Mouse (Mus musculus) CH12.LX (cell line): Measurements from ENCODE around the gene Ankfn1. TPM values are rescaled to one million over a fixed set of nuclear protein-coding genes. Genes with fewer than 3 reads are reported as not detected.

ENCODE experiments used
- DNase-seq: peaks from one replicate; pipeline ENCODE4 v3.0.0-alpha.2; 2013; ENCODE audit errors: extremely low read depth
- H3K27ac ChIP-seq: 2 replicates; pipeline ENCODE4 v1.5.1; 2012; ENCODE audit warnings: low read depth, mild to moderate bottlenecking, control low read depth, moderate library complexity; ENCODE audit not compliant: insufficient read depth
- H3K27me3 ChIP-seq: replicated peaks from 2 replicates; pipeline ENCODE3; 2012; ENCODE audit warnings: inconsistent platforms
- H3K36me3 ChIP-seq, 2 experiments: replicated peaks in 1 of 2; 2 replicates each; pipeline versions ENCODE3 to v1.6.1; 2012; ENCODE audit warnings: inconsistent platforms in 1 of 2, low read length in 1 of 2, mild to moderate bottlenecking in 1 of 2, mixed read lengths in 1 of 2, moderate library complexity in 1 of 2; ENCODE audit not compliant: control insufficient read depth in 1 of 2, insufficient read depth in 1 of 2
- H3K4me1 ChIP-seq, 2 experiments: 2 replicates each; pipeline ENCODE4 v1.6.1; 2012; ENCODE audit warnings: inconsistent platforms in 1 of 2, moderate library complexity in 1 of 2; ENCODE audit not compliant: insufficient read depth in 2 of 2, control insufficient read depth in 1 of 2
- H3K4me2 ChIP-seq: 2 replicates; pipeline ENCODE4 v1.6.1; 2012; ENCODE audit warnings: low read depth, mild to moderate bottlenecking, control low read depth; ENCODE audit not compliant: poor library complexity, insufficient read depth, severe bottlenecking
- H3K4me3 ChIP-seq, 3 experiments: fragments of 150-350 bp in 1 of 3; sonication (generic) in 1 of 3; replicated peaks in 1 of 3; 2 replicates each; pipeline versions ENCODE3 to v1.5.1; 2011 to 2012; ENCODE audit warnings: low read depth in 2 of 3, low read length in 2 of 3, mild to moderate bottlenecking in 2 of 3, moderate library complexity in 2 of 3, control low read depth in 1 of 3, improper control_type of control experiment in 1 of 3, inconsistent platforms in 1 of 3, mixed read lengths in 1 of 3; ENCODE audit not compliant: poor library complexity in 1 of 3
- H3K79me2 ChIP-seq: replicated peaks from 2 replicates; pipeline ENCODE4 v1.6.1; 2012; ENCODE audit warnings: mild to moderate bottlenecking, moderate library complexity; ENCODE audit not compliant: control insufficient read depth, poor library complexity, insufficient read depth, severe bottlenecking; ENCODE audit errors: extremely low read depth
- H3K9ac ChIP-seq: 2 replicates; pipeline ENCODE4 v1.6.1; 2012; ENCODE audit warnings: low read depth, mild to moderate bottlenecking, control low read depth, moderate library complexity; ENCODE audit not compliant: insufficient read depth
- H3K9me3 ChIP-seq: replicated peaks from 2 replicates; pipeline ENCODE3; 2012; ENCODE audit warnings: low read length, inconsistent platforms, mixed read lengths
- BHLHE40 ChIP-seq: IDR thresholded peaks from 2 replicates; pipeline ENCODE4 v1.6.1; 2011; ENCODE audit warnings: mild to moderate bottlenecking, low read depth, low read length, improper control_type of control experiment
- CHD1 ChIP-seq: IDR thresholded peaks from 2 replicates; pipeline ENCODE4 v1.6.1; 2012; ENCODE audit warnings: low read depth, low read length, improper control_type of control experiment, inconsistent platforms
- CHD2 ChIP-seq: IDR thresholded peaks from 2 replicates; pipeline ENCODE4 v1.6.1; 2011; ENCODE audit warnings: low read length, improper control_type of control experiment
- ELF1 ChIP-seq: IDR thresholded peaks from 2 replicates; pipeline ENCODE4 v1.6.1; 2014; ENCODE audit warnings: low read depth, mild to moderate bottlenecking, inconsistent platforms, low read length, improper control_type of control experiment
- ETS1 ChIP-seq: conservative IDR thresholded peaks from 2 replicates; pipeline ENCODE4 v1.6.1; 2012; ENCODE audit warnings: low read depth, mild to moderate bottlenecking, inconsistent platforms, low read length, improper control_type of control experiment, moderate library complexity
- HCFC1 ChIP-seq: IDR thresholded peaks from 2 replicates; pipeline ENCODE4 v1.6.1; 2012; ENCODE audit warnings: low read depth, mild to moderate bottlenecking, inconsistent platforms, low read length, improper control_type of control experiment
- IRF4 ChIP-seq: IDR thresholded peaks from 2 replicates; pipeline ENCODE4 v1.6.1; 2014; ENCODE audit warnings: low read depth, mild to moderate bottlenecking, inconsistent platforms, low read length, improper control_type of control experiment
- JUN ChIP-seq: IDR thresholded peaks from 2 replicates; pipeline ENCODE4 v1.6.1; 2011; ENCODE audit warnings: low read depth, mild to moderate bottlenecking, low read length, improper control_type of control experiment, moderate library complexity; ENCODE audit not compliant: insufficient read depth
- KAT2A ChIP-seq: IDR thresholded peaks from 2 replicates; pipeline ENCODE4 v1.6.1; 2012; ENCODE audit warnings: low read length, improper control_type of control experiment, inconsistent platforms; ENCODE audit not compliant: insufficient replicate concordance
- MAFK ChIP-seq: IDR thresholded peaks from 2 replicates; pipeline ENCODE4 v1.6.1; 2011; ENCODE audit warnings: low read length, improper control_type of control experiment; ENCODE audit not compliant: insufficient replicate concordance
- MAX ChIP-seq: IDR thresholded peaks from 2 replicates; pipeline ENCODE4 v1.6.1; 2011; ENCODE audit warnings: low read length, improper control_type of control experiment
- MAZ ChIP-seq: IDR thresholded peaks from 2 replicates; pipeline ENCODE4 v1.6.1; 2012; ENCODE audit warnings: low read depth, mild to moderate bottlenecking, inconsistent platforms, low read length, improper control_type of control experiment, moderate library complexity
- MXI1 ChIP-seq: IDR thresholded peaks from 2 replicates; pipeline ENCODE4 v1.6.1; 2011; ENCODE audit warnings: mild to moderate bottlenecking, low read depth, low read length, improper control_type of control experiment
- MYC ChIP-seq: IDR thresholded peaks from 2 replicates; pipeline ENCODE4 v1.6.1; 2011; ENCODE audit warnings: low read depth, mild to moderate bottlenecking, improper control_type of control experiment, low read length
- NELFE ChIP-seq: IDR thresholded peaks from 2 replicates; pipeline ENCODE4 v1.6.1; 2011; ENCODE audit warnings: low read depth, low read length, improper control_type of control experiment
- NRF1 ChIP-seq: IDR thresholded peaks from 2 replicates; pipeline ENCODE4 v1.6.1; 2014; ENCODE audit warnings: low read depth, mild to moderate bottlenecking, inconsistent platforms, low read length, improper control_type of control experiment, moderate library complexity
- RAD21 ChIP-seq: IDR thresholded peaks from 2 replicates; pipeline ENCODE4 v1.6.1; 2011; ENCODE audit warnings: low read depth, mild to moderate bottlenecking, low read length, improper control_type of control experiment, moderate library complexity
- RCOR1 ChIP-seq: conservative IDR thresholded peaks from 2 replicates; pipeline ENCODE4 v1.6.1; 2012; ENCODE audit warnings: low read depth, mild to moderate bottlenecking, inconsistent platforms, low read length, improper control_type of control experiment
- SIN3A ChIP-seq: IDR thresholded peaks from 2 replicates; pipeline ENCODE4 v1.6.1; 2012; ENCODE audit warnings: low read length, improper control_type of control experiment, inconsistent platforms
- USF1 ChIP-seq: IDR thresholded peaks from 2 replicates; pipeline ENCODE4 v1.6.1; 2014; ENCODE audit warnings: low read depth, mild to moderate bottlenecking, inconsistent platforms, low read length, improper control_type of control experiment
- ZC3H11A ChIP-seq: IDR thresholded peaks from 2 replicates; pipeline ENCODE4 v1.6.1; 2012; ENCODE audit warnings: low read depth, mild to moderate bottlenecking, inconsistent platforms, low read length, improper control_type of control experiment
- ZNF384 ChIP-seq: IDR thresholded peaks from 2 replicates; pipeline ENCODE4 v1.6.1; 2012; ENCODE audit warnings: low read depth, low read length, improper control_type of control experiment, inconsistent platforms
- dilution Hi-C: fragments of 300-500 bp; cut with MboI; formaldehyde crosslinking; loops from 2 replicates; pipeline ENCODE4 v1.14.3; 2020; ENCODE audit warnings: low sequenced_read_pairs; ENCODE audit not compliant: extremely low pct_unique_long_range_greater_than_20kb, extremely low pct_ligation_motif_present
- in situ Hi-C: fragments of 300-500 bp; cut with MboI; formaldehyde crosslinking; loops from 3 replicates; pipeline ENCODE4 v1.14.3; 2019; ENCODE audit warnings: low sequenced_read_pairs, low pct_ligation_motif_present, low pct_unique_long_range_greater_than_20kb, mixed read lengths
- polyA plus RNA-seq: library from polyadenylated mRNA; unstranded; fragments of >175 nt; gene quantifications from 2 replicates; pipeline ENCODE4 v1.2.1, GENCODE M21; 2012; ENCODE audit warnings: low read depth; ENCODE audit not compliant: insufficient read length
- total RNA-seq, 2 experiments: library from RNA; depleted of rRNA; stranded (reverse); fragments of 300-350 nt in 1 of 2; fragments of >200 nt in 1 of 2; gene quantifications; 2 replicates each; pipeline ENCODE4 v1.2.3; 2012 to 2014

Ankfn1 gene
- total and polyA plus RNA-seq, 3 experiments = not detected

DNA sequence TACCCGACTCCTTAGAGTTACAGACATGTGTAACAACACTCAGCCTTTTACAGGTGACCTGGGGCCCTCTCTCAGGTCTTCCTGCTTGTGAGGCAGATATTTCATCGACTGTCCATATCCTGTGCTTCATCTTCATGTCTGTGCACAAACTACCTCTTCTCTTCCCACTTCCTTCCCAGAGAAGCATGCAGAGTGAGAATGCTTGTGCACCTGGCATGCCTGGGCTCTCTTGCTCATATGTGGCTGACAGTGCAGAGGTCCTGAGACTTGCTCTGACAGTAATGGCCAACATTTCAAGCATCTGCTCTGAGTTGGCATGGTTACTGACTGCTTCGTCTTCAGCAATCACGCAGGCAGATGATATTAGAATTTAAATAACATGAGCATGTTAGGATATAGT, 83.8 kb downstream of the Ankfn1 start:
- dilution Hi-C loops = no loop called here
- Histone ChIP-seq H3K79me2 (no peaks in the 10 kb centered on the region), H3K4me2 (no peak overlapping the region), H3K9me3 (no peaks in the 10 kb centered on the region), H3K4me1 (no peaks in the 10 kb centered on the region), H3K36me3 (no peaks in the 10 kb centered on the region), H3K9ac (no peak overlapping the region), H3K27ac (no peak overlapping the region), H3K4me3 (no peak overlapping the region), H3K27me3 (peaks cover 3% of the 10 kb centered on the region)
- in situ Hi-C loops = no loop called here
- TF ChIP-seq NRF1 = no peak
- TF ChIP-seq MAFK = no peak
- TF ChIP-seq ELF1 = no peak
- TF ChIP-seq MAZ = no peak
- no peak for TF ChIP-seq CHD1
- TF ChIP-seq MAX = no peak
- TF ChIP-seq CHD2 = no peak
- no peak for TF ChIP-seq KAT2A
- no peak for TF ChIP-seq BHLHE40
- TF ChIP-seq ZC3H11A = no peak
- TF ChIP-seq SIN3A = no peak
- no peak for TF ChIP-seq RAD21
- TF ChIP-seq RCOR1 = no peak
- no peak for DNase-seq

DNA sequence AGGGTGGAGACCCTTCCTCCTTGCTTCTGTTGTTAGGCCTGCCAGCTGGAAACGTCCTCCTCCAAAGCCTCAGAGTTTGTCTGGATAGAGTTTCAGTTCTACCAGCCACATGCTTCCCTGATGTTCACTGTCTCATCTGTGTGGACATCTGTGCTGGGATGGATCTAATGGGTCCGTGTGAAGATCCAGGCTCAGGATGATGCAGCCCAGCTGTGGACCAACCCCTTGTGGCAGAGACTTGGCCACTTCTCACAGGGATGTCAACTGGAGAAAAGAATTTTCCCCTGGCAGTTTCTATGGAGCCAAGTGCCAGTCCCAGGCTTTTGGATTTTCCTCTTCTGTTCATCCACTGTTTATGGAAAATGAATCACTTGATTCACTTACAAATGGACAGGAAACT, 100.5 kb downstream of the Ankfn1 start:
- in situ Hi-C loops = no loop called here
- H3K27ac ChIP-seq = no peak overlapping the region
- dilution Hi-C loops = no loop called here

More for the DNA sequence above, 100.5 kb downstream of the Ankfn1 start:
- Histone ChIP-seq H3K4me2 (no peak overlapping the region), H3K4me3 (no peak overlapping the region), H3K4me1 (peaks cover 4 to 50% of the 10 kb centered on the region in 2 experiments; a peak in 3 of 4 replicates), H3K27me3 (no peaks in the 10 kb centered on the region)
- no peak for TF ChIP-seq MAX
- TF ChIP-seq JUN = no peak
- no peak for TF ChIP-seq USF1
- TF ChIP-seq RCOR1 = no peak
- TF ChIP-seq MXI1 = no peak
- TF ChIP-seq HCFC1 = no peak
- TF ChIP-seq BHLHE40 = no peak
- TF ChIP-seq NELFE = no peak
- TF ChIP-seq IRF4 = no peak
- no peak for TF ChIP-seq KAT2A
- no peak for TF ChIP-seq ZNF384
- TF ChIP-seq CHD2 = no peak
- TF ChIP-seq RAD21 = no peak
- TF ChIP-seq ETS1 = no peak
- TF ChIP-seq MYC = no peak
- TF ChIP-seq, all 38 proteins: peak for 0
- Histone ChIP-seq H3K36me3 (no peaks in the 10 kb centered on the region), H3K9me3 (no peaks in the 10 kb centered on the region), H3K9ac (no peak overlapping the region), H3K79me2 (no peaks in the 10 kb centered on the region)
- DNase-seq = no peak
